Comparison of ENCODE assay signal across 15 mouse cellular contexts in the genomic region with DNA sequence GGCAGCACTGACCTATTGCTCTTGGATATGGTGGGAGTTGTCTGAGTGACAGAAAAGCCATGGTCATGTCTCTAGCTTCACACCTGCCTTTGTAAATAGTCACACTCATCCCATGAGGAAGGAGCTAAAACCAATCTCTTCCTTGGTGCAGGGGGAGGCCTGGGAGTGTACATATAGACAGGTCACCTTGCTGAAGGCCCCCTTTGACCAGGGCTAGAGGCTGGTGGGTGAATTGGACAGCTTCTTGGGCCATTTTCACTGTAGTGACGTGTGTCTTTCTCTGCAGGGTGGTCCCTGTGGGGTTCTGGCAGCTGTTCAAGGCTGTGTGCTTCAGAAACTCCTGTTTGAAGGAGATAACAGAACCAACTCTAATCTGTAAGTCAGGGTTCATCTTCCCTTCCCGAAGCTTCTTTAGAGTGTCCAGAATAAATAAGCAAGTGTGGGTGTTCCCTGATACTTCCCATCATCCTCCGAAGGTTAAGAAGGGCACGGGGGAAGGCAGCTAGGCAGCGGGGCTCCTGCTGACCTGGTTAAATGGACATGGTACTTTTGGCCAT.
DNase-seq lines count a peak whose midpoint lies in the region; ATAC-seq and TF ChIP-seq lines count a peak whose summit lies in the region.
"Had no signal": no experiment of that assay in that cellular context is flagged by ENCODE, and none has a peak within 500 bp of the region (broad histone marks: within the 10 kb centered on the region; RNA-seq: fewer than 3 reads in every experiment).

No protein-coding gene starts in this region.

- no peak for TF ChIP-seq POLR2A in heart, adult 2 months (IDR thresholded peaks at IDR 0.05; ENCODE audit: insufficient read depth, low read depth, low read length)

- TF ChIP-seq CTCF in liver, postnatal 0 days (IDR thresholded peaks at IDR 0.05; ENCODE audit: low read depth): no peak
- no peak for TF ChIP-seq CTCF in heart, adult 2 months (IDR thresholded peaks at IDR 0.05)

- intact Hi-C loops in heart, adult 2 months (cut with DNase I): no loop called here

- H3K9ac ChIP-seq in liver, postnatal 0 days (replicated peaks): no peak overlapping the region; the same call in 1 of the 2 replicates
- H3K9ac ChIP-seq in heart, adult 2 months (ENCODE audit: low read depth, low read length): no peak overlapping the region
- H3K9ac ChIP-seq: hindbrain, embryonic 15.5 days had no signal

- ATAC-seq in liver, postnatal 0 days: peak; percentile 89

- peak overlapping the region; percentile 49 for H3K4me3 ChIP-seq in erythroblast, embryonic 14.5 days (replicated peaks)
- no peak overlapping the region for H3K4me3 ChIP-seq in liver, postnatal 0 days (ENCODE audit: low read depth, low read length)
- H3K4me3 ChIP-seq in heart, adult 2 months: no peak overlapping the region
- H3K4me3 ChIP-seq: hindbrain, embryonic 15.5 days had no signal

- H3K4me2 ChIP-seq in liver, postnatal 0 days (ENCODE audit: low read depth, low read length): peak overlapping the region; percentile 32
- H3K4me2 ChIP-seq: heart, embryonic 11.5 days; hindbrain, embryonic 15.5 days had no signal

- peak overlapping the region; percentile 5; the same call in 1 of the 2 replicates for H3K27ac ChIP-seq in liver, postnatal 0 days (ENCODE audit: low read depth)
- no peak overlapping the region for H3K27ac ChIP-seq in heart, adult 2 months
- H3K27ac ChIP-seq: hindbrain, embryonic 15.5 days had no signal

- H3K27me3 ChIP-seq in erythroblast, embryonic 14.5 days (ENCODE audit: control insufficient read depth): no peaks in the 10 kb centered on the region
- no peaks in the 10 kb centered on the region for H3K27me3 ChIP-seq in liver, postnatal 0 days (ENCODE audit: insufficient read depth, low read length)
- H3K27me3 ChIP-seq in heart, adult 2 months (ENCODE audit: control insufficient read depth, insufficient read depth, low read length): no peaks in the 10 kb centered on the region
- H3K27me3 ChIP-seq: hindbrain, embryonic 15.5 days had no signal

- no peaks in the 10 kb centered on the region for H3K79me2 ChIP-seq in heart, adult 2 months (replicated peaks; ENCODE audit: control insufficient read depth, insufficient read depth, low read length)

- WGBS in liver, postnatal 0 days (ENCODE audit: insufficient replicate concordance): 45% methylated on average over 5 of the region's 5 CpGs
- 74% methylated on average over 5 of the region's 5 CpGs for WGBS in heart, adult 2 months

- peaks cover 74% of the 10 kb centered on the region for H3K4me1 ChIP-seq in erythroblast, embryonic 14.5 days (ENCODE audit: control insufficient read depth)
- peaks cover 33% of the 10 kb centered on the region for H3K4me1 ChIP-seq in liver, postnatal 0 days (ENCODE audit: insufficient read depth)
- H3K4me1 ChIP-seq in heart, adult 2 months (ENCODE audit: control insufficient read depth, insufficient read depth, low read length): no peaks in the 10 kb centered on the region; the same call in 1 of the 2 replicates
- H3K4me1 ChIP-seq: hindbrain, embryonic 15.5 days had no signal

- peak; percentile 98 for TF ChIP-seq EP300 in liver, postnatal 0 days (IDR thresholded peaks at IDR 0.05; ENCODE audit: low read depth)
- TF ChIP-seq EP300 in heart, adult 2 months (IDR thresholded peaks at IDR 0.05; ENCODE audit: insufficient read depth, low read depth, low read length): no peak

- H3K9me3 ChIP-seq in erythroblast, embryonic 14.5 days (ENCODE audit: control insufficient read depth, low read length): peaks cover 3% of the 10 kb centered on the region; the same call in 1 of the 2 replicates
- H3K9me3 ChIP-seq in liver, postnatal 0 days (ENCODE audit: low read length): no peaks in the 10 kb centered on the region
- H3K9me3 ChIP-seq: hindbrain, embryonic 15.5 days had no signal

- peak; percentile 58 for DNase-seq in spleen, adult 12 weeks (ENCODE audit: low spot score)
- no peak for DNase-seq in spleen, adult 18-20 months
- peak; percentile 57 for DNase-seq in liver, postnatal 0 days
- no peak for DNase-seq in thymus, postnatal 4 days
- DNase-seq in heart, adult 2 months: no peak
- no peak for DNase-seq in right cerebral cortex, postnatal 10 days (ENCODE audit: low spot score in 2 of 2)
- DNase-seq: adrenal gland, adult 8-10 months; gastrocnemius, postnatal 25 days; kidney, adult 18-20 months; kidney, postnatal 25 days; midbrain, embryonic 14.5 days; right cerebral cortex, postnatal 25 days had no signal

- H3K36me3 ChIP-seq in erythroblast, embryonic 14.5 days (ENCODE audit: control insufficient read depth): peaks cover 4% of the 10 kb centered on the region
- H3K36me3 ChIP-seq in liver, postnatal 0 days (replicated peaks; ENCODE audit: insufficient read depth, low read length): no peaks in the 10 kb centered on the region
- H3K36me3 ChIP-seq in heart, adult 2 months (ENCODE audit: control insufficient read depth, insufficient read depth, low read length): no peaks in the 10 kb centered on the region
- H3K36me3 ChIP-seq: hindbrain, embryonic 15.5 days had no signal

Comparison
In these comparisons a context has a peak if more than half of its experiments do, and no peak if none do; other contexts are left out.
1. DNase-seq: peak in spleen, adult 12 weeks (single experiment) and liver, postnatal 0 days (single experiment); none in spleen, adult 18-20 months (0 of 2), thymus, postnatal 4 days (single experiment), heart, adult 2 months (0 of 2) and right cerebral cortex, postnatal 10 days (0 of 2).